Mouse (Mus musculus): ENCODE measurements around the gene Slc25a24. TPM values are rescaled to one million over a fixed set of nuclear protein-coding genes. Genes with fewer than 3 reads are reported as not detected.

Slc25a24 gene
- polyA plus RNA-seq, 1 experiment, result 16.2 TPM

- Histone ChIP-seq H3K9me3 (replicated peaks; ENCODE audit: control insufficient read depth, insufficient read depth, low read length, poor library complexity, severe bottlenecking) (no peaks in the 10 kb centered on the region), H3K4me3 (ENCODE audit: low read depth, low read length) (no peak overlapping the region), H3K9ac (ENCODE audit: low read depth, poor library complexity, severe bottlenecking) (no peak overlapping the region), H3K36me3 (ENCODE audit: control insufficient read depth, insufficient read depth, low read length, poor library complexity, severe bottlenecking) (no peaks in the 10 kb centered on the region), H3K4me1 (ENCODE audit: control insufficient read depth, insufficient read depth, low read length) (no peaks in the 10 kb centered on the region), H3K27ac (ENCODE audit: insufficient read depth, low read length) (no peak overlapping the region), H3K27me3 (ENCODE audit: control insufficient read depth, insufficient read depth, low read length, poor library complexity, severe bottlenecking) (no peaks in the 10 kb centered on the region; the same call in 1 of the 2 replicates)
- no peak for TF ChIP-seq POLR2A (IDR thresholded peaks at IDR 0.05; ENCODE audit: insufficient read depth, low read length)
- no peak for TF ChIP-seq EP300 (IDR thresholded peaks at IDR 0.05; ENCODE audit: insufficient read depth, low read depth, low read length)
- TF ChIP-seq CTCF (IDR thresholded peaks at IDR 0.05; ENCODE audit: low read depth, low read length), result no peak
Measured at GRCm38 (mm10) chr3:109132966-109133365, 10.0 kb downstream of the Slc25a24 start.

- TF ChIP-seq CTCF (IDR thresholded peaks at IDR 0.05; ENCODE audit: low read depth, low read length), result no peak
- no peak for TF ChIP-seq EP300 (IDR thresholded peaks at IDR 0.05; ENCODE audit: insufficient read depth, low read depth, low read length)
- no peak for TF ChIP-seq POLR2A (IDR thresholded peaks at IDR 0.05; ENCODE audit: insufficient read depth, low read length)
- Histone ChIP-seq H3K27me3 (ENCODE audit: control insufficient read depth, insufficient read depth, low read length, poor library complexity, severe bottlenecking) (no peaks in the 10 kb centered on the region; the same call in 1 of the 2 replicates), H3K4me3 (ENCODE audit: low read depth, low read length) (no peak overlapping the region), H3K9ac (ENCODE audit: low read depth, poor library complexity, severe bottlenecking) (no peak overlapping the region), H3K4me1 (ENCODE audit: control insufficient read depth, insufficient read depth, low read length) (no peaks in the 10 kb centered on the region), H3K36me3 (ENCODE audit: control insufficient read depth, insufficient read depth, low read length, poor library complexity, severe bottlenecking) (no peaks in the 10 kb centered on the region), H3K9me3 (replicated peaks; ENCODE audit: control insufficient read depth, insufficient read depth, low read length, poor library complexity, severe bottlenecking) (no peaks in the 10 kb centered on the region), H3K27ac (ENCODE audit: insufficient read depth, low read length) (no peak overlapping the region)
Measured at GRCm38 (mm10) chr3:109134036-109134435, 11.1 kb downstream of the Slc25a24 start.

GRCm38 (mm10) chr3:109135352-109135751 lies 12.4 kb downstream of the Slc25a24 start:
- no peaks in the 10 kb centered on the region for H3K9me3 ChIP-seq (replicated peaks; ENCODE audit: control insufficient read depth, insufficient read depth, low read length, poor library complexity, severe bottlenecking)
- no peak overlapping the region for H3K27ac ChIP-seq (ENCODE audit: insufficient read depth, low read length)
- H3K4me3 ChIP-seq (ENCODE audit: low read depth, low read length), result no peak overlapping the region
- H3K36me3 ChIP-seq (ENCODE audit: control insufficient read depth, insufficient read depth, low read length, poor library complexity, severe bottlenecking), result no peaks in the 10 kb centered on the region
- no peaks in the 10 kb centered on the region; the same call in 1 of the 2 replicates for H3K27me3 ChIP-seq (ENCODE audit: control insufficient read depth, insufficient read depth, low read length, poor library complexity, severe bottlenecking)
- H3K9ac ChIP-seq (ENCODE audit: low read depth, poor library complexity, severe bottlenecking), result no peak overlapping the region
- TF ChIP-seq EP300 (IDR thresholded peaks at IDR 0.05; ENCODE audit: insufficient read depth, low read depth, low read length) (no peak), POLR2A (IDR thresholded peaks at IDR 0.05; ENCODE audit: insufficient read depth, low read length) (no peak), CTCF (IDR thresholded peaks at IDR 0.05; ENCODE audit: low read depth, low read length) (no peak)
- H3K4me1 ChIP-seq (ENCODE audit: control insufficient read depth, insufficient read depth, low read length), result no peaks in the 10 kb centered on the region

- Histone ChIP-seq H3K4me1 (ENCODE audit: control insufficient read depth, insufficient read depth, low read length) (no peaks in the 10 kb centered on the region), H3K27ac (ENCODE audit: insufficient read depth, low read length) (no peak overlapping the region), H3K4me3 (ENCODE audit: low read depth, low read length) (no peak overlapping the region), H3K9ac (ENCODE audit: low read depth, poor library complexity, severe bottlenecking) (no peak overlapping the region), H3K36me3 (ENCODE audit: control insufficient read depth, insufficient read depth, low read length, poor library complexity, severe bottlenecking) (no peaks in the 10 kb centered on the region), H3K27me3 (ENCODE audit: control insufficient read depth, insufficient read depth, low read length, poor library complexity, severe bottlenecking) (no peaks in the 10 kb centered on the region), H3K9me3 (replicated peaks; ENCODE audit: control insufficient read depth, insufficient read depth, low read length, poor library complexity, severe bottlenecking) (no peaks in the 10 kb centered on the region; the same call in 1 of the 2 replicates)
- no peak for TF ChIP-seq POLR2A (IDR thresholded peaks at IDR 0.05; ENCODE audit: insufficient read depth, low read length)
- no peak for TF ChIP-seq CTCF (IDR thresholded peaks at IDR 0.05; ENCODE audit: low read depth, low read length)
- TF ChIP-seq EP300 (IDR thresholded peaks at IDR 0.05; ENCODE audit: insufficient read depth, low read depth, low read length), result no peak
Measured at GRCm38 (mm10) chr3:109152561-109152960, 29.6 kb downstream of the Slc25a24 start.

GRCm38 (mm10) chr3:109153410-109153809 lies 30.5 kb downstream of the Slc25a24 start:
- no peak overlapping the region for H3K27ac ChIP-seq (ENCODE audit: insufficient read depth, low read length)

GRCm38 (mm10) chr3:109155926-109156669 lies 33.1 kb downstream of the Slc25a24 start:
- no peaks in the 10 kb centered on the region for H3K4me1 ChIP-seq (ENCODE audit: control insufficient read depth, insufficient read depth, low read length)
- TF ChIP-seq EP300 (IDR thresholded peaks at IDR 0.05; ENCODE audit: insufficient read depth, low read depth, low read length) (no peak), POLR2A (IDR thresholded peaks at IDR 0.05; ENCODE audit: insufficient read depth, low read length) (no peak), CTCF (IDR thresholded peaks at IDR 0.05; ENCODE audit: low read depth, low read length) (no peak)
- H3K36me3 ChIP-seq (ENCODE audit: control insufficient read depth, insufficient read depth, low read length, poor library complexity, severe bottlenecking), result no peaks in the 10 kb centered on the region
- H3K4me3 ChIP-seq (ENCODE audit: low read depth, low read length), result no peak overlapping the region
- H3K9me3 ChIP-seq (replicated peaks; ENCODE audit: control insufficient read depth, insufficient read depth, low read length, poor library complexity, severe bottlenecking), result no peaks in the 10 kb centered on the region; the same call in 1 of the 2 replicates
- H3K27me3 ChIP-seq (ENCODE audit: control insufficient read depth, insufficient read depth, low read length, poor library complexity, severe bottlenecking), result no peaks in the 10 kb centered on the region
- H3K9ac ChIP-seq (ENCODE audit: low read depth, poor library complexity, severe bottlenecking), result no peak overlapping the region
- no peak overlapping the region for H3K27ac ChIP-seq (ENCODE audit: insufficient read depth, low read length)

More at GRCm38 (mm10) chr3:109153410-109153809, 30.5 kb downstream of the Slc25a24 start:
- Histone ChIP-seq H3K9ac (ENCODE audit: low read depth, poor library complexity, severe bottlenecking) (no peak overlapping the region), H3K4me1 (ENCODE audit: control insufficient read depth, insufficient read depth, low read length) (no peaks in the 10 kb centered on the region), H3K9me3 (replicated peaks; ENCODE audit: control insufficient read depth, insufficient read depth, low read length, poor library complexity, severe bottlenecking) (no peaks in the 10 kb centered on the region; the same call in 1 of the 2 replicates), H3K4me3 (ENCODE audit: low read depth, low read length) (no peak overlapping the region), H3K36me3 (ENCODE audit: control insufficient read depth, insufficient read depth, low read length, poor library complexity, severe bottlenecking) (no peaks in the 10 kb centered on the region), H3K27me3 (ENCODE audit: control insufficient read depth, insufficient read depth, low read length, poor library complexity, severe bottlenecking) (no peaks in the 10 kb centered on the region)
- TF ChIP-seq CTCF (IDR thresholded peaks at IDR 0.05; ENCODE audit: low read depth, low read length) (no peak), POLR2A (IDR thresholded peaks at IDR 0.05; ENCODE audit: insufficient read depth, low read length) (no peak), EP300 (IDR thresholded peaks at IDR 0.05; ENCODE audit: insufficient read depth, low read depth, low read length) (no peak)
